Mouse (Mus musculus) fat pad, adult 2 months (tissue): ENCODE measurements at regions not wholly inside any gene's neighbourhood (a gene's known extent, or its start where the extent isn't known, plus 50 kb on each side); places are given as distances from the start of the nearest gene placed in this dataset.

Experiments used
- DNase-seq: peaks from one replicate; pipeline ENCODE4 v3.0.0-alpha.2; 2011; ENCODE audit warnings: low read depth, low spot score; ENCODE audit errors: extremely low read depth

DNA sequence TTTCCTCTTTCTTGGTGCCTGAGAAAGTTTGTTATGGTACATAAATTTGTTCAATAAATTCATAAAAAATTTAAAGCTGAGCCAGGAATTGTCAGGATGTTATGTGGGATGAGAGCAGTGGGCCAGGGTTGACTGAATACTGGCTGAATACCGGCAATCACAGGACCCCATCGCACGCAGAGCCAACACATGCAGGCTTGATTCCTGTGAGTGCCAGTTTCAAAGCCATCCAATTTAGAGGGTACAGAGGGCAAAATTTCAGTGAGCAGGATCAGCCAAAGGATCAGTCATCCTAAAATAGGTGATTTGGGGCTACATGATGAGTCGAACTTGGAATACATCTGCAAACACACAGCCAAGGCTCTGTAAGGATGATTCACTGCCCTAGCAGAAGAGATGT, 583.6 kb upstream of the Nectin3 start:
- no peak for DNase-seq

DNA sequence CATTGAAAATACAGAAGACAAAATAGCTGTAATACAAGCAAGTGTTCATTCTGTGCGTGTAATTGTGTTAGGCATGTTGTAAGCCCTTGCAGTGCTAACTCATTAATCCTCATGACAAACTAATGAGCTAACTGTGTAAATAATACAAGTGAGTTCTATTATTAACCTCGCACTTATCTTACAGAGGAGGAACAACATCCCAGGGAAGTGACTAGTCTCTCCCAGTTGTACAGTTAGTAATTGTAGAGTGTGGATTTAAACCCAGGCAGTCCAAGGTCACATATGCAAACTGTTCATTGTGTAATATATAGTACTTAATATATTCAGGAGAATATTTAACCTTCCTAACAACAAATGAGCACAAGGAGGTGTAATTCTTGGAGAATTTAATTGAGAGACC, 582.0 kb upstream of the Nectin3 start:
- no peak for DNase-seq

DNA sequence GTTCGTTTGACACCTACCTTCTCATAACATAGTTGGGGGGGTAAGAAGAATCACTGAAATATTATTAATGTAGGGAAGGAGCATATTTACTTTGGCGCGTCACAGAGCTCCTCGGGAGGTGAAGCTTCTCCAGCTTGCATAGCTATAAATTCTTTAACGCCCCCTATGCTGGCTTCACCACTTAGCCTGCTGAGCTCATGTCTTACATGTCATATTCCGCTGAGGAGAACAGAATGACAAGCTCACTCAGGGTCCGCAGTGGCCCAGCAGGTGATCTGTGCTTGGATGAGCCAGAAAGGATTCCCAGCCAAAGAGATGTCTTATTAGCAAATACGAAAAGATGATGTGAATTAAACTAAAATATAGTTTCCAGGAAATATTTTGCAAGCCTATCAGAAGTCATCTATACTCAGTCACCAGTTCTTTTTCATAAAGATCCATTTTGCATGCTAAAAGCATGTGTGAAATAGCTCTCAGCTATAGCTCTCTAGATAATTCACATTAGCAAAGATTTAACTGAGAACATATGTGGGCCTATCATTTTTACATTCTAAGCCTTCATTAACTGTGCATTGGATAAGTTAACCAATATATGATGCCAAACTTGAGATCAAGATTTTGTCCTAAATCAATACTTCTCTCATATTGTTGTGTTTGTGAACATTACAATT, 561.1 kb upstream of the Nectin3 start:
- no peak for DNase-seq

DNA sequence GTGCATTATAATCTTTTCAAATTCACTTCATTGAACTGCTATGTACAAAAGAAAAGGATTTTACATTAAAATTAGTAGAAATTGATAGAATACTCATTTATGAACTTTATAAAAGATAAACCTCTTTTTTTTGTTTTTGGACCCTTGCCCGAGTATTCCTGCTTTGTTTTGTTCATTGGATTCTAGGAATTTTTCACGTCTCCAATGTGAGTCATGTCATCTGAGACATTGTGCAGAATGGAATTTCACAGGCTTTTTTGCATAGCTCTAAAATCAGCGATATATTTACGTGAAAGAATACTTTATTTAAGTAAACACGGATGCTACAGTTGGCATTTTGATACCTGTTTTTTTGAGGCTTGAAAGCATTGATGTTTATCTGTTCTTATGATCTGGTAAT, 560.5 kb upstream of the Nectin3 start:
- DNase-seq = no peak

DNA sequence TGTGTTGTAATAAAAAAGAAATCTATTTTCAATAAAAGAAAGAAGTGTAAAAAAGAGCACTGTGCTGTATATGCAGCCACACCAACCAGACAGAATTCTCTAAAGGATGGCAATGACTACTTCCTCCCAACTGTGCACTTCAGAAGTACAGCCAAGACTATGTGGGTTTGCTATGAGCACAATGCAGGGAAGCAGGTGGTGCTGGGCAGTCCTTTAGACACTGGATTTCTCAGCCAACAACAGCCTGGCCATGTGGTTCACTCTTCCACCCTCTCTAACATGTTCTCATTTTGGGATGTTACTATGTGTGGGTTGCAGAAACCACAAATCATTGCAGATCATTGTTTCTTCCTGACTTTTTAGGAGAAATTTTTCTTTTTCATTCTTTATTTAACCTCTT, 527.6 kb upstream of the Nectin3 start:
- DNase-seq = no peak

DNA sequence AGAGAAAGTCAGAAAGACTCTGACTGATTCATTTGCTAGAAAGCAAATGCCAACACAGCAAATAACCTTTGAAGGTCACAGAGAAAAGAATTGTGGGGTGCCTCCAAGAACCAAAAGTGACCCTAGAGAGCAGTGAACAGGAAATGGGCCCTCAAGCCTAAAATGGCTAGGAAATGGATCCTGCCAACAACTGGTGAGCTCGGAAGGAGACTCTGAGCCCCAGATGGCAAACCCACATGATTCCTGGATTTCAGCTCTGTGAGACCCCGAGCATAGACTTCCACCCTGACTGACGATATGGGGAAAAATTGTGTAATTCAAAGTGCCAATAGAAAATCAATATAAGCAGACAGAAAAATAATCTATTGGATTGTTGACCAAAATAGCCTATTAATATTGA, 519.2 kb upstream of the Nectin3 start:
- no peak for DNase-seq

DNA sequence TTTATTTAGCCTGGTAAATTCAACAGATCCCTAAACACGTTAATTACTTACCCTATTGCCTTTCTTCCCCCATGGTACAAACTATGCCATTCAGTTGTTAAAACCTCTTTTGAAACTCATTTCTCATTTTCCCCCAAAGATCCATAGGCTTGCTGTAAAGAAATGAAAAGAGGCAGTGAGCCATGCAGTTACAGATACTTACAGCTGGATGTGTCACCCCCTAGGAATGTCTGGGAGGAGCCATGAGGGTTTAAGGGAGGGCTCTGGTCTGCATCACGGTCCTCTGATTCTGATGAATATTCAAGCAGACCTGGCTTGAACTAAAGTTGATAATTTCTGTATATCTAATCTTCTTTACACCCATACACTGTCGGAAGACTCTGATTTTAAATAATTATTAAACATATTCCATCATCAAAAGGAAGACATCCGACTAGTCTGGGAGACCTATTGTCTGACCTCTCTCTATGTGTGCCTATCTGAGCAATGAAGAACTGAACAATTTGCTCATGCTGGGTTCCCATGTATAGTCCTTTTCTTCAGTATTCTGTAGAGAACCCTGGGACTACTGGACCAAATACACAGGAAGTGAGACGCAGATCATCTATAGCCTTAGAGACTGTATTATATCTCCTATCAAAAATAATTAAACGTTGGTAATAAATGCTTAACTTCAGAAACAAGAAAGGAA, 484.7 kb upstream of the Nectin3 start:
- DNase-seq = no peak

DNA sequence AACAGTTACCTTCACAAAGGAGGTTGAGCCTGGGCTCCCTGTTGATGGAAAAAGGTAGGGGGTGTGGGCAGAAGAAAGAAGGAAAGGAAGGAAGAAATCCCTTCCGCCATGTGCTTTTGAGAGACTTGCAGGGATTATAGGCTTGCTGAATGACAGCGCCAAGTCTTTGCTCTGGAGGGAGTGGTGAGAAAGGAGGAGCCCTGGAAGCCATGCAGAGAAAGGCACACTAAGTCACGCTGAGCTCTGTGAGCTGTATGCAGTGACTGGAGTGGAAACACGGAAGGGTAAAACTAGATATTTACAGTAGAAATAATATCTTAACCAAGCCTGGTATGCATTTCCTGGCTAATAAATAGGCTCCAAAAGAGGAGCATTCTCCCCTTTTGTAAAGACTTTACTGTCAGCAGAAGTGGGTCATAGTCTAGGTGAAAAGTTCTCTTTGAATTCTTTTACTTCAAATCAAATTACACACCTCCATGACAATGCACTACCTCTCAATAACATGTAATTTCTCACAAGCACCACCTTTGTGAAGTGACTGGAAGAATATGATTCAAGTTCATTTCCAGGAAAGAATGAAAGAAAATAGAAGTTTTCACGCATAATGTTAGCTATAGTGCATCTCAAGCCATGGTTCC, 484.1 kb upstream of the Nectin3 start:
- DNase-seq = no peak

DNA sequence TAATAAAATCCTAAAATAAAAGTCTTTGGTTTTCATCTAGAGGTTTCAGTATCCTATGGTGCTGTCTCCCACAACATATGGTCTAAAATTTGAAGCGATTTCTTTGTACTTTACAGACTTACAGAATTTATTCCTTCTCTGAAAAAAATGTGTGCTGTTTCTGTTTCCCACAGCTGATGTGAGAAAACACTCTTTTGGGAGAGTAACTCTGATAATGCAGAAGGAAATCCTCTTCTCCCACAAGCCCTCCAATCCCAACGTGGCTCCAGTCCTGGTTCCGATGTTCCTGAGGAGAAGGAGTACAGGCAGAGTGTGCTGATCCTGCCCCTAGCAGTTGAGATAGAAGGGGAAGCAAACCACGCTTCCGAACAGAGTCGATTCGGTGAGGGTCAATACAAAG, 467.4 kb upstream of the Nectin3 start:
- no peak for DNase-seq

DNA sequence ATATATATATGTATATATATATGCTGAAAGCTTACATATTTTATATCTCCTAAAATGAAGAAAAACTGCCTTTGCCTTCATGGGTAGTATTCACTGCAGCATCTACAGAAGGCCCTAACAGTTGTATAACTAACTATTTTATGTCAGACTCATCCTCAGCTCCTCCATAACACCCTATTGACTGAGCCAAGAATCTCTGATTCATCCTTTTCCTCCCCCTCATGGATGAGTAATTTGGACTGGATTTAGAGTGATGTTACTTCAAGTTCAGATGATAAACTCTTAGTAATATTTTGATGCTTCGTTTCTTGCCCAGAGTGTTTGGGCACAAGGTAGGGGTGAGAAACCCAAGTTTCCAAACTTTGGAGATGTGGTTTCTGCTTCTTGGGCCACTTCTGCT, 458.7 kb upstream of the Nectin3 start:
- no peak for DNase-seq

DNA sequence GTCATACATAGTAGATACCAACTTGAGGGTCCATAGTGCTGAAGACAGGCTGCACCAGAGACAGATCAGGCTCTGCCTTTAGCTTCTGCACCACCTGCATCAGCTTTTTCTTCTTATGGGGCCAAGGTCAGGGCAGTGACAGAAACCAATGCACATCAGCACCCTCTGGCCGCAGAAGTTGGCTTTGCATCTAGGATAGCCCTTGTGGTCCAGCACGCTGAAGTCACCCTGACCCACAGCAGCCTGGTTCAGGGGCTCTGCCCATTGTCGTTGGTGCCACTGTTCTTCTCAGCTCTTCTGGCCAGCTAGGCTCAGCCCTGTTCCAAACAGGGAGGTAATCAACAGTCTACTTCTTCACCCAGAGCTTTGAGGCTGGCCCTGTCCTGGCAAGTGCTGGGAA, 427.7 kb upstream of the Nectin3 start:
- DNase-seq = no peak

DNA sequence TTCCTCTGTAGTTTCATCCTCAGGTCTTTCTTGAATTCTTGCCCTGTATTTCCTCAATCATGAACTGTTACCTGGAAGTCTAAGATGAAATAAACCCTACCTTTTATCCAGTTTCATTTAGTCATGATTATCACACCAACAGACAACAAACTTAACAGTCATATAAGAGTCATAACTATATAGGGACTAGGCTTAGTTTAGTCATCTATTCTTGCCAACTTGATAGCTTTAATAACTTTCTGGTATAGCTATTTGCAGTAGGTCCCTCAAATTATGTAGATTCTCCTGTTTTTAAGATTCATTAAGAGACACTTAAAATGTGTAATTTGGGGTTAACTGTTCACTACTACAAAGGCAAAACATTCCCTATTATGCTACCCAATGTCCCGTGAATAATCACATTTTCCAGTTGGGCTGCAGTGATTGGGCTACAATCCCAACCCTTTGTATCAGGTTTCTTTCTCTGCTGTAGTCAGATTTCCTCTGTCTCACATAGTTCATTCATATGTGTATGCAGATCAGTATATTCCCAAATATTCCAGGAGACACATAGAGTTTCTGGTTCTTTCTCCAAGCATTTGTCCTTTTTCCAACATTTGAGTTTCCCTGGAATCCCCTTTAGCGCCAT, 396.4 kb upstream of the Nectin3 start:
- no peak for DNase-seq

DNA sequence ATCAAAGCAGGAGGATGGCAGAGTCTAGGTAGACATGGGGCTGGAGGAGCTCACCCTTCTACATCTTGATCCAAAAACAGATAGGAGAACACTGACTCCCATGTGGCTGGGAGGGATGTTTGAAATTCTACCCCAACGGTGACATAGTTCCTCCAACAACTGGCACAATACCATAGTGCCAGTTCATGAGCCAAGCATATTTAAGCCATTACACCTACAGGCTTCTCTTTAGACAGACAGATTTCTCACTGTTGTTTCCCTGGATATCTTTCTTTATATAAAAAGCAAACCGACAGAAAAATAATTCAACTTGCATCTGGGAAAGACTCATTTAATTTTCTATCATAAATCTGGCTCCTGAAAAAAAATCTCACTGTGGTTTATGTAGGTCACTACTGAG, 380.4 kb upstream of the Nectin3 start:
- no peak for DNase-seq

DNA sequence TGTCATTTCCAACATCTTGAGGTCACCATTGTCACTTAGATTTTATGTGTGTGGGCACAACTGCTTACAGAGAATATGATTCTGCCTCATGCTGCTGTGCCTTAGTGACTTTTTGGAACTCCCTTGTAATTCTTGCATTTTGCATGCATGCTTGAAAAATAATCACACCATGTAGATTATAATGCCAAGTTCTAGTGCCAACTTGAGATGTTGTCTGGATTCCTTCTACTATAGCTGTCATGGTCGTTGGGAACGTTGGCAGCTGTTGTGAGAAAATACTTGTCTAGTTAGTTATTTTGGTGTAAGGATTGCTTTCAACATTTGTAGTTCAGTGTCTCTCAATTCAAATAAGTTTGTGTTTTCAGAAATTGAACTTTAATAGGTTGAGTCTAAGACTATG, 365.6 kb upstream of the Nectin3 start:
- no peak for DNase-seq

DNA sequence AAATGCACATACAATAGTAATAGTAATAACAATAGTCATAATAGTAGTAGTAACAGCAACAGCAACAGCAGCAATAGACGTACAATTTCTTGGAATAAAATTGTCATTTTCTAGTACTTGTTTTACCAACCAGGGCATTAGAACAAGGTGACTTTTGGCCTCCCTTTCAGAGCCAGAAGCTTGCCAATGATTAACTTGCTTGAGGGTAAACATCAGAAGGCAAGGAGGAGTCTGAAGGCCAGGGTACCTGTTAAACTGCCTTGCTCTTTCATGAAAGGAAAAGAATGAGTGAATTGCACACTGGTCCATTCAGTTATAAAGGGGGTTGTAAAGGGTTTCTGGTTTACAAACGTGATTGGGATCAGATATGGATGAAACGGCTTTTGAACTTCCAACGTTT, 351.2 kb upstream of the Nectin3 start:
- DNase-seq = no peak

DNA sequence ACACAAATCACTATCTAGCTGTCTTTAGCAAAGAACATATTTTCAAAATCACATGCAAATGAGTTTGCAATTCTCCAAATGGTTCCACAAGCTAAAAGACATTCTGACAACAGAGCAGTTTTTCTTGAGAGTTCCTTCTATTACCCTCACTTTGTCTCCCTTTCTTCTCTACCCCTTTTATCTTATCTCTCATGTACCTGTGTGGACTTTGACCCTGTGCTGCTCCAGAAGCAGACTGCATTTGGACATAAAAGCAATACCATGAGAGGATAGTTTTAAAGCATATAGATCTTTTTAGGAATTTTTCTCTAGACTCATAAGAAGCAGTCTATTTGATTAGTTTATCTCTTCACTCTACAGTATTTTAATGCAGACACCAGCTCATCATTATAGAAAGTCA, 350.4 kb upstream of the Nectin3 start:
- no peak for DNase-seq

DNA sequence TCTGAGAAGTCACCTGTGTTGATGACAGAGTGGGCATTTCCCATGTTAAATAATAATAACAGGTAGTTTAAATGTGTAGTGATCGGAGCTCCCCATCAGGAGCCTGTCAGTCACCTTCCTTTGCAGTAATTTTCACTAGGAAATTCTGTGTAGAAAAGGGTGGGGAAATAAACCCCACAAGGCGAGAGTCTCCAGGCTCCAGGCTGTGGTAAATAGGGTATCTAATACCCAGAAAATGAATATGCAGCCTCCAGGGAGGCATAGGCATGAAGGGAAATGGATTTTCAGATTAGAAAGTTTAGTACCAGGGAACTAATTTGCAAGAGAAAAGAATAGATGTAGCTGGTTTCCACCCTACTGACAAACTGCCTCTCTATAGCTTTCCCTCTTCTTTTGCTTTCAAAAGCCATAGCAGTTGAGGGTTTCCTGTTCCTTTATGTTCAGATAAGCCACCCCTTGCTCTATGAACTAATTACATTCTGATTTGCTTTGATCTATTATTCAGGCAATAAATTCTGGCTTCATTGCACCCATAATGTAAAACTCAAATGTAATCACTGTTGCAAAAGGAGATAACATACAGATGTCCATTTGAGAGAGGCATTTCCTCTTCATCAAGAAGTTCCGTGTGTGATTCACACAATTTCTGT, 349.5 kb upstream of the Nectin3 start:
- no peak for DNase-seq

DNA sequence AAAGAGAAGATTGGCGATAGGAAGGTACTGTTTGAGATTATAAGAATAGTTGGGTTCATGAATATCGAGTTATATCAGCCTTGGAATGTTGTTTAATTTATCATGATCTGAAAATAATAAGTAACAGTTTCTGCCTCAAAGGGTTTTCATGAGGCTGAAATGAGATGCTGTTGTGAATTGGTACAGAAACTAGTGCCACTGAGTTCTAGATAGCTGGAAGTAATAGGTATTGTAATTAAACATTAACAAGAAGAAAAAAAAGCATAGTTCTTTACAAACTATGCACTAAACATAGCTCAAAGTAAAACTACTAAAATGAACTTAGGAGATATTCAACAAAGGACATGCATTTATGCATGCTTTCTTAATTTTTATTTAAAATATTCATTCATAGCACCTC, 342.9 kb upstream of the Nectin3 start:
- no peak for DNase-seq

DNA sequence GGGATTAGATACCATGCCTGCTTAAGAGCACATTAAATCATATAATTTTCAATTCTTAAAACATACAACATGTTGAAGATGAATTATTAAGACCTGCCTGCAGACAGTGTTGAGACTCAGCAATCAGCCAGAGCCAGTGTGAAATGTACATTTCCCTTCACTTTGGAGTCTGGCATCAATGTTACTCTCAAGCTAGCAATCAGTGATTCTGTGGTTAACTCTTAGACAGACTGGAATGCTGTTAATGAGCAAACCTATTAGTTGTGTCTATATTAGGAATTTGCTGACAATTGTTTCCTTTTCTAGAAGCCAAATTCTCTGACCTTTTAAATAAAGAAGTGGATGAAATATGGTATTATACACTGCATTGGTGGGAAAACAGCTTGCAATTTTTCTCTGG, 342.4 kb upstream of the Nectin3 start:
- no peak for DNase-seq

DNA sequence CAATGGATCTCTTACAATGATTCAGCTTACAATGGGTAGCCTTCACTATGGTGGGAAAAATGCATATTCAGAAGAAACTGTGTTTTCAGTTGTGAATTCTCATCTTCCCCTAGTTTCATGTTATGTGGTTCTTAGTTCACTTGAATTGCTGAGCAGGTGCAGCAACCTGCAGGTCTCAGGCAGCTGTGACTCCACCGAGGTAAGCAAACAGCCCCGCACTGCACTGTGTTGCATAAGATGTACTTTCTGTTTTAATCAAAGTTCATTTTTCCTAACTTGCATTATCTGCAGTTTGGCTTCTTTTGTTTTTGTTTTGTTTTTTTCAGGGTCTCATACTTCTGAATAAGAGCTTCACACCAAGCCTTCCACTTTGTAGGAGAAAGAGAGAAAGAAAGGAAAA, 326.8 kb upstream of the Nectin3 start:
- DNase-seq = no peak

DNA sequence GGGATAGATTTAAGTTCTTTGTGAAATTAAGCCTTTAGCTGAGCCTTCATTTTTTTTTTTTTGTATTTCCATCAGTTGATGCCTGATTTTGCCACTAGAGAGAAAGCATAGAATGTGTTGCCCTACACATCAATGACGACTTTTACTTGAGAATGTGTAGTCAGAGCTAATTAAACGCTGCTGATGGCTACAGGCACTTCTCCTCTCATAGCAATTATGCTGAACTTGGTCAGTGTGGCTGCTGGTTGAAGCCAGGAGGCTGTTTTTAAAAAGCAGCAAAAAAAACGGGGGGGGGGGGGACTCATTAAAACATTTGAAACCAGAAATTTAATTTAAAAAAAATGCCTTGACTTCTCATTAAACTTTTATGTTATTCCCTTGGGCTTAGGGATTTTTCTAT, 324.4 kb upstream of the Nectin3 start:
- DNase-seq = no peak

DNA sequence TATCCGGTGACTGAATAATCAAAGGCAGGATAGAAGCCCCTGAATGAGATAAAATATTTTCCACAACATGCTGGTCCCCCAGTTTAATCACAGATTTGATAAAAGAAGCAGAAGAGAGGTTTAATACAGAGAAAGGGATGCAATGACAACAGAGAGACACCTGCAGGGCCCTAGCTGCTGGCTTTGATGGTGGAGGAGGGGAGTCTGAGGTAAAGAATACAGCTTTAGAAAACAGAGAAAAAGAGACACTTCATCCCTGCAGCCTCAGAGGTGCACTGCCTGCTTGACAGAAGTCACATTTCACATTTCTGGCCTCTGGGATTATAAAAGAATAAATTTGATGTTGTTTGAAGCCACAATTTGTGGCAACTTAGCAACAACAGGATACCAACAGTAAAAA, 319.9 kb upstream of the Nectin3 start:
- no peak for DNase-seq
